Mouse (Mus musculus) central nervous system, embryonic 14 days (tissue): ENCODE measurements around the gene Cd244a. TPM values are rescaled to one million over a fixed set of nuclear protein-coding genes. Genes with fewer than 3 reads are reported as not detected.

Experiments
- polyA plus RNA-seq: library from polyadenylated mRNA; depleted of rRNA; stranded (reverse); fragments of >200 nt; gene quantifications from 2 replicates; pipeline ENCODE4 v1.2.3, GENCODE M21; 2012; rRNA removed

The Cd244a gene
- polyA plus RNA-seq = 0.04 TPM in 1 of 2 replicates, not detected in the other

DNA sequence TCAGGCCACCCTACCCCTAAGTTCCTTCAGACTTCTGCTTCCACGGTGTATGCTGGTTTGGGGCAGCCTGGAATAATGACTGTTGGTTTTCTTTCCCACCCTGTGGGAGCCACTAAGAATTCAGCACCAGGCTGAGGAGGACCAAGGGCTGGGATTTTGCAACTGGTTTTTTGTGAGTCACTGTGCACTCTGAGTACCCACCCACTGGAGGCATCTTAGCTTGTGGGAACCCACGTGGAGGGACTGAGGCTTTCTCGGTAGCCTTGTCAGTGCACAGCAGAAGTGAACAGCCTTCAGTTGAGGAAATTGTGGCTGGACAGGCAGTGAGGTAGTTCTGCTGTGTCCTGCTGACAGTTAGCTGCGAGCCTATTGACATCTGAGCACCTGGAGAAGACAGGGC is at the start of gene Cd244a:
Gene Cd244a, plus strand, starts transcription at position 296 of the 400 bp plus-strand sequence.

DNA sequence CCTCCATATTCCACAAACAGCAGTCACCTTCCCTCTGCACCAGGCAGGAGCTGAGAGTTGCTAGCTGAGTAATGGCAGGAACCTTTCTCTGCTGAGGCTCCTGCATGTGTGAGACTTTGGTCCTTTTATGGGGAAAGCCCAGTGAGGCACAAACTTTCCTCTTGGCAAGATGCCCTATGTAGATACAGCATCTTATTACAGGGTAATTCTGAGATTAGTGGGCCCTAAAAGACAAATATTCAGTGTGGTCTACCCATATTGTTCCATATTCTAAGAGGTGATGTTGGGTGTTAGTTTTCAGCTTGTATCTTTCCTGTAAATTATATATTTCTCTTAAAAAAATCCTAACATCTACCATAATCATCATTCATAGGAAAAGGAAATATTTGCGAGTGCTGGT is 23.8 kb upstream of the Cd244a start, which contains the start of gene Itln1:
Gene Itln1, minus strand, starts transcription at position 101 of the 400 bp plus-strand sequence.

DNA sequence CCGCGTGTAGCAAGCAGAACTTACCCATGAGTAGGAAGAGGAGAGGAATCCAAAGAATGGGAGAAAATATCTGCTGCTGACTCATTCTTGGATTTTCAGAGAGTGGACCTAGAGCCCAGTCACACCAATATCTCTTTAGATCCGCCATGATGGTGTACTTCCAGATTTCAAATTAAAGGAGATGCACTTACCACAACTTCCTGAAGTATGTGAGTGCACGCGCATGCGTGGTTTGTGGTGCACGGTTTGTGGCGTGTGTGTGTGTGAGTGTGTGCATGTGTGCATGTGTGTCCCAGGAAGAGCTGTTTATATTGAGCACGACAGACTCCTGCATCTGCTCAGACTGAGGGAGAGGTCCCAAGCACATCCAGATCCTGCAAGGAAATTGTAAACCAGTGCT is 48.2 kb downstream of the Cd244a start, which contains the start of gene Ly9:
Gene Ly9, minus strand, starts transcription at position 235 of the 400 bp plus-strand sequence.

DNA sequence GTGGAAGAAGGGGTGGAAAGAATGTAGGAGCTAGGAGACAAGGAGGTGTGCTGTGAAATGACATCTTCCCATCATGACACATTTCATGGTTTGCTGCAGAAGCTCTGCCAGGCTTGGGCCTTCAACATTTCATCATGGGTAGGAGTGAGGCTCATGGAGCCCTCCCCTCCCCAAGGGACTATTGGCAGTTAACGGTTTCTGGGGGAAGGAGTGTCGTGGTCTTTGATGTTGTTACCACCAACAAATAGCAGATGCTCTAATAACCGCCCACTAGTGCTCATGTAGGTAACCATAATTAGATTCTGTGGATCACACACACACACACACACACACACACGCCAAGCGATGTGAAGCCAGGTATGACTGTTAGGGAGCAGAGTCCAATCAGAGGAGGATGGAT is 93.7 kb downstream of the Cd244a start, which contains the start of gene Slamf7:
Gene Slamf7, minus strand, starts transcription at position 302 of the 400 bp plus-strand sequence.

Other genes with a start within 250 kb of the Cd244a start
- gene Dedd, start 230.0 kb upstream of the Cd244a start, polyA plus RNA-seq = 67.0 and 67.4 TPM in 2 replicates
- 62.0 and 69.0 TPM in 2 replicates for gene Nit1, start 213.5 kb upstream of the Cd244a start, polyA plus RNA-seq
- 121 TPM in 2 replicates for gene Pfdn2, start 213.5 kb upstream of the Cd244a start, polyA plus RNA-seq
- gene Klhdc9, start 198.4 kb upstream of the Cd244a start, polyA plus RNA-seq = 3.2 and 3.6 TPM in 2 replicates
- gene Nectin4, start 189.1 kb upstream of the Cd244a start, polyA plus RNA-seq = 1.1 and 3.1 TPM in 2 replicates
- 0.92 and 1.1 TPM in 2 replicates for gene Arhgap30, start 170.2 kb upstream of the Cd244a start, polyA plus RNA-seq
- gene Usf1, start 147.9 kb upstream of the Cd244a start, polyA plus RNA-seq = 177 and 182 TPM in 2 replicates
- gene Tstd1, start 140.3 kb upstream of the Cd244a start, polyA plus RNA-seq = 4.9 and 5.7 TPM in 2 replicates
- 4.1 and 7.2 TPM in 2 replicates for gene F11r, start 121.7 kb upstream of the Cd244a start, polyA plus RNA-seq
- gene Alyref2, start 55.7 kb upstream of the Cd244a start, polyA plus RNA-seq = 14.6 and 16.7 TPM in 2 replicates
- gene Itln1, start 23.9 kb upstream of the Cd244a start, polyA plus RNA-seq = 0.06 TPM in 1 of 2 replicates, not detected in the other
- 0.26 and 0.33 TPM in 2 replicates for gene Ly9, start 48.2 kb downstream of the Cd244a start, polyA plus RNA-seq
- gene Slamf7, start 93.8 kb downstream of the Cd244a start, polyA plus RNA-seq = 0.07 and 0.19 TPM in 2 replicates
- 0.90 and 1.3 TPM in 2 replicates for gene Cd48, start 122.8 kb downstream of the Cd244a start, polyA plus RNA-seq
- gene Slamf1, start 207.9 kb downstream of the Cd244a start, polyA plus RNA-seq = 0.10 and 0.20 TPM in 2 replicates